In genomic region chr5:34132731-34133130, GRCm38 (mm10) we compare ENCODE assay signal across 10 mouse cellular contexts. TPM values are rescaled to one million over a fixed set of nuclear protein-coding genes. Genes with fewer than 3 reads are reported as not detected.
"Had no signal": no experiment of that assay in that cellular context is flagged by ENCODE, and none has a peak within 500 bp of the region (broad histone marks: within the 10 kb centered on the region; RNA-seq: fewer than 3 reads in every experiment).

No protein-coding gene starts in this region.

- H3K27ac ChIP-seq: kidney, postnatal 0 days; limb, embryonic 13.5 days; liver, embryonic 14.5 days; midbrain, embryonic 12.5 days; stomach, embryonic 15.5 days had no signal

- H3K4me3 ChIP-seq: limb, embryonic 13.5 days; midbrain, embryonic 12.5 days; stomach, embryonic 15.5 days had no signal

- DNase-seq: kidney, adult 9 months; kidney, postnatal 36 days; lung, adult 18-20 months; thymus, postnatal 4 days had no signal

RNA-seq across cellular contexts. Expression of gene Poln, which starts 36.5 kb away (rescaled TPM):
- total RNA-seq: liver, adult 2 months had no signal
